Mouse (Mus musculus): Measurements from ENCODE around the gene Ccdc39.

Ccdc39 gene

GRCm38 (mm10) chr3:33843801-33844632 is at the start of gene Ccdc39:
Gene Ccdc39, minus strand, starts transcription at chr3:33844310.
- DNase-seq (ENCODE audit: low spot score in 2 of 2), result peak; percentile 10 to 20

GRCm38 (mm10) chr3:33893433-33893832 is 49.3 kb upstream of the Ccdc39 start:
- no peak for DNase-seq (ENCODE audit: low spot score in 2 of 2)

- no peak for DNase-seq (ENCODE audit: low spot score in 2 of 2)
Observed at GRCm38 (mm10) chr3:33887438-33887837, 43.3 kb upstream of the Ccdc39 start.

GRCm38 (mm10) chr3:33883105-33883504 is 39.0 kb upstream of the Ccdc39 start:
- DNase-seq (ENCODE audit: low spot score in 2 of 2), result no peak

GRCm38 (mm10) chr3:33882695-33883094 is 38.6 kb upstream of the Ccdc39 start:
- no peak for DNase-seq (ENCODE audit: low spot score in 2 of 2)

- no peak for DNase-seq (ENCODE audit: low spot score in 2 of 2)
Observed at GRCm38 (mm10) chr3:33878661-33879060, 34.6 kb upstream of the Ccdc39 start.

- DNase-seq (ENCODE audit: low spot score in 2 of 2), result no peak
Observed at GRCm38 (mm10) chr3:33874456-33875286, 30.6 kb upstream of the Ccdc39 start.

- DNase-seq (ENCODE audit: low spot score in 2 of 2), result no peak
Observed at GRCm38 (mm10) chr3:33873837-33874236, 29.7 kb upstream of the Ccdc39 start.

- DNase-seq (ENCODE audit: low spot score in 2 of 2), result no peak
Observed at GRCm38 (mm10) chr3:33873366-33873765, 29.3 kb upstream of the Ccdc39 start.

- DNase-seq (ENCODE audit: low spot score in 2 of 2), result no peak
Observed at GRCm38 (mm10) chr3:33864000-33864540, 20.0 kb upstream of the Ccdc39 start.

GRCm38 (mm10) chr3:33858939-33859338 is 14.8 kb upstream of the Ccdc39 start:
- DNase-seq (ENCODE audit: low spot score in 2 of 2), result no peak

GRCm38 (mm10) chr3:33853062-33853461 is 9.0 kb upstream of the Ccdc39 start:
- no peak for DNase-seq (ENCODE audit: low spot score in 2 of 2)

GRCm38 (mm10) chr3:33850856-33851255 is 6.7 kb upstream of the Ccdc39 start:
- no peak for DNase-seq (ENCODE audit: low spot score in 2 of 2)

GRCm38 (mm10) chr3:33846639-33847038 is 2.5 kb upstream of the Ccdc39 start:
- no peak for DNase-seq (ENCODE audit: low spot score in 2 of 2)

- DNase-seq (ENCODE audit: low spot score in 2 of 2), result no peak
Observed at GRCm38 (mm10) chr3:33838877-33839276, 5.2 kb downstream of the Ccdc39 start.

- no peak for DNase-seq (ENCODE audit: low spot score in 2 of 2)
Observed at GRCm38 (mm10) chr3:33836576-33836975, 7.5 kb downstream of the Ccdc39 start.

- no peak for DNase-seq (ENCODE audit: low spot score in 2 of 2)
Observed at GRCm38 (mm10) chr3:33832351-33832750, 11.8 kb downstream of the Ccdc39 start.

- no peak for DNase-seq (ENCODE audit: low spot score in 2 of 2)
Observed at GRCm38 (mm10) chr3:33824135-33824946, 19.8 kb downstream of the Ccdc39 start.

- no peak for DNase-seq (ENCODE audit: low spot score in 2 of 2)
Observed at GRCm38 (mm10) chr3:33807151-33807550, 37.0 kb downstream of the Ccdc39 start.

GRCm38 (mm10) chr3:33800513-33800820 is 43.6 kb downstream of the Ccdc39 start:
- no peak for DNase-seq (ENCODE audit: low spot score in 2 of 2)

- peak; percentile 96 for DNase-seq (ENCODE audit: low spot score in 2 of 2)
Observed at GRCm38 (mm10) chr3:33799617-33800512, 44.2 kb downstream of the Ccdc39 start, which contains the start of gene Ttc14. Gene Ttc14, plus strand, starts transcription at chr3:33799832.

Data from spleen, postnatal 36 days (tissue).